Mouse (Mus musculus) CH12.LX (cell line): ENCODE data around the gene Nynrin. TPM values are rescaled to one million over a fixed set of nuclear protein-coding genes. Genes with fewer than 3 reads are reported as not detected.

Source experiments
- DNase-seq: peaks from one replicate; pipeline ENCODE4 v3.0.0-alpha.2; 2013; ENCODE audit errors: extremely low read depth
- H3K27ac ChIP-seq: 2 replicates; pipeline ENCODE4 v1.5.1; 2012; ENCODE audit warnings: low read depth, mild to moderate bottlenecking, control low read depth, moderate library complexity; ENCODE audit not compliant: insufficient read depth
- H3K27me3 ChIP-seq: replicated peaks from 2 replicates; pipeline ENCODE3; 2012; ENCODE audit warnings: inconsistent platforms
- H3K36me3 ChIP-seq, 2 experiments: replicated peaks in 1 of 2; 2 replicates each; pipeline versions ENCODE3 to v1.6.1; 2012; ENCODE audit warnings: inconsistent platforms in 1 of 2, low read length in 1 of 2, mild to moderate bottlenecking in 1 of 2, mixed read lengths in 1 of 2, moderate library complexity in 1 of 2; ENCODE audit not compliant: control insufficient read depth in 1 of 2, insufficient read depth in 1 of 2
- H3K4me1 ChIP-seq, 2 experiments: 2 replicates each; pipeline ENCODE4 v1.6.1; 2012; ENCODE audit warnings: inconsistent platforms in 1 of 2, moderate library complexity in 1 of 2; ENCODE audit not compliant: insufficient read depth in 2 of 2, control insufficient read depth in 1 of 2
- H3K4me2 ChIP-seq: 2 replicates; pipeline ENCODE4 v1.6.1; 2012; ENCODE audit warnings: low read depth, mild to moderate bottlenecking, control low read depth; ENCODE audit not compliant: poor library complexity, insufficient read depth, severe bottlenecking
- H3K4me3 ChIP-seq, 3 experiments: fragments of 150-350 bp in 1 of 3; sonication (generic) in 1 of 3; replicated peaks in 1 of 3; 2 replicates each; pipeline versions ENCODE3 to v1.5.1; 2011 to 2012; ENCODE audit warnings: low read depth in 2 of 3, low read length in 2 of 3, mild to moderate bottlenecking in 2 of 3, moderate library complexity in 2 of 3, control low read depth in 1 of 3, improper control_type of control experiment in 1 of 3, inconsistent platforms in 1 of 3, mixed read lengths in 1 of 3; ENCODE audit not compliant: poor library complexity in 1 of 3
- H3K79me2 ChIP-seq: replicated peaks from 2 replicates; pipeline ENCODE4 v1.6.1; 2012; ENCODE audit warnings: mild to moderate bottlenecking, moderate library complexity; ENCODE audit not compliant: control insufficient read depth, poor library complexity, insufficient read depth, severe bottlenecking; ENCODE audit errors: extremely low read depth
- H3K9ac ChIP-seq: 2 replicates; pipeline ENCODE4 v1.6.1; 2012; ENCODE audit warnings: low read depth, mild to moderate bottlenecking, control low read depth, moderate library complexity; ENCODE audit not compliant: insufficient read depth
- H3K9me3 ChIP-seq: replicated peaks from 2 replicates; pipeline ENCODE3; 2012; ENCODE audit warnings: low read length, inconsistent platforms, mixed read lengths
- BHLHE40 ChIP-seq: IDR thresholded peaks from 2 replicates; pipeline ENCODE4 v1.6.1; 2011; ENCODE audit warnings: mild to moderate bottlenecking, low read depth, low read length, improper control_type of control experiment
- CHD2 ChIP-seq: IDR thresholded peaks from 2 replicates; pipeline ENCODE4 v1.6.1; 2011; ENCODE audit warnings: low read length, improper control_type of control experiment
- CTCF ChIP-seq, 2 experiments: IDR thresholded peaks in 1 of 2; conservative IDR thresholded peaks in 1 of 2; 2 replicates each; pipeline ENCODE4 v1.5.1; 2011 to 2012; ENCODE audit warnings: low read depth in 2 of 2, low read length in 2 of 2, improper control_type of control experiment in 1 of 2, inconsistent platforms in 1 of 2, mild to moderate bottlenecking in 1 of 2, moderate library complexity in 1 of 2
- E2F4 ChIP-seq: IDR thresholded peaks from 2 replicates; pipeline ENCODE4 v1.6.1; 2011; ENCODE audit warnings: low read depth, low read length, improper control_type of control experiment; ENCODE audit not compliant: insufficient replicate concordance
- ELF1 ChIP-seq: IDR thresholded peaks from 2 replicates; pipeline ENCODE4 v1.6.1; 2014; ENCODE audit warnings: low read depth, mild to moderate bottlenecking, inconsistent platforms, low read length, improper control_type of control experiment
- EP300 ChIP-seq: IDR thresholded peaks from 2 replicates; pipeline ENCODE4 v1.6.1; 2011; ENCODE audit warnings: low read length, improper control_type of control experiment
- ETS1 ChIP-seq: conservative IDR thresholded peaks from 2 replicates; pipeline ENCODE4 v1.6.1; 2012; ENCODE audit warnings: low read depth, mild to moderate bottlenecking, inconsistent platforms, low read length, improper control_type of control experiment, moderate library complexity
- HCFC1 ChIP-seq: IDR thresholded peaks from 2 replicates; pipeline ENCODE4 v1.6.1; 2012; ENCODE audit warnings: low read depth, mild to moderate bottlenecking, inconsistent platforms, low read length, improper control_type of control experiment
- IRF4 ChIP-seq: IDR thresholded peaks from 2 replicates; pipeline ENCODE4 v1.6.1; 2014; ENCODE audit warnings: low read depth, mild to moderate bottlenecking, inconsistent platforms, low read length, improper control_type of control experiment
- JUN ChIP-seq: IDR thresholded peaks from 2 replicates; pipeline ENCODE4 v1.6.1; 2011; ENCODE audit warnings: low read depth, mild to moderate bottlenecking, low read length, improper control_type of control experiment, moderate library complexity; ENCODE audit not compliant: insufficient read depth
- MAFK ChIP-seq: IDR thresholded peaks from 2 replicates; pipeline ENCODE4 v1.6.1; 2011; ENCODE audit warnings: low read length, improper control_type of control experiment; ENCODE audit not compliant: insufficient replicate concordance
- MAX ChIP-seq: IDR thresholded peaks from 2 replicates; pipeline ENCODE4 v1.6.1; 2011; ENCODE audit warnings: low read length, improper control_type of control experiment
- MAZ ChIP-seq: IDR thresholded peaks from 2 replicates; pipeline ENCODE4 v1.6.1; 2012; ENCODE audit warnings: low read depth, mild to moderate bottlenecking, inconsistent platforms, low read length, improper control_type of control experiment, moderate library complexity
- MEF2A ChIP-seq: IDR thresholded peaks from 2 replicates; pipeline ENCODE4 v1.6.1; 2014; ENCODE audit warnings: low read depth, mild to moderate bottlenecking, inconsistent platforms, low read length, improper control_type of control experiment, borderline replicate concordance
- MXI1 ChIP-seq: IDR thresholded peaks from 2 replicates; pipeline ENCODE4 v1.6.1; 2011; ENCODE audit warnings: mild to moderate bottlenecking, low read depth, low read length, improper control_type of control experiment
- MYC ChIP-seq: IDR thresholded peaks from 2 replicates; pipeline ENCODE4 v1.6.1; 2011; ENCODE audit warnings: low read depth, mild to moderate bottlenecking, improper control_type of control experiment, low read length
- NELFE ChIP-seq: IDR thresholded peaks from 2 replicates; pipeline ENCODE4 v1.6.1; 2011; ENCODE audit warnings: low read depth, low read length, improper control_type of control experiment
- NRF1 ChIP-seq: IDR thresholded peaks from 2 replicates; pipeline ENCODE4 v1.6.1; 2014; ENCODE audit warnings: low read depth, mild to moderate bottlenecking, inconsistent platforms, low read length, improper control_type of control experiment, moderate library complexity
- POLR2A ChIP-seq: IDR thresholded peaks from 2 replicates; pipeline ENCODE4 v1.6.1; 2011; ENCODE audit warnings: low read depth, mild to moderate bottlenecking, improper control_type of control experiment, low read length
- RCOR1 ChIP-seq: conservative IDR thresholded peaks from 2 replicates; pipeline ENCODE4 v1.6.1; 2012; ENCODE audit warnings: low read depth, mild to moderate bottlenecking, inconsistent platforms, low read length, improper control_type of control experiment
- SIN3A ChIP-seq: IDR thresholded peaks from 2 replicates; pipeline ENCODE4 v1.6.1; 2012; ENCODE audit warnings: low read length, improper control_type of control experiment, inconsistent platforms
- TCF12 ChIP-seq: IDR thresholded peaks from 2 replicates; pipeline ENCODE4 v1.6.1; 2014; ENCODE audit warnings: low read depth, mild to moderate bottlenecking, inconsistent platforms, low read length, improper control_type of control experiment
- ZC3H11A ChIP-seq: IDR thresholded peaks from 2 replicates; pipeline ENCODE4 v1.6.1; 2012; ENCODE audit warnings: low read depth, mild to moderate bottlenecking, inconsistent platforms, low read length, improper control_type of control experiment
- ZMIZ1 ChIP-seq: IDR thresholded peaks from 2 replicates; pipeline ENCODE4 v1.6.1; 2012; ENCODE audit warnings: low read depth, mild to moderate bottlenecking, inconsistent platforms, low read length, improper control_type of control experiment
- ZNF384 ChIP-seq: IDR thresholded peaks from 2 replicates; pipeline ENCODE4 v1.6.1; 2012; ENCODE audit warnings: low read depth, low read length, improper control_type of control experiment, inconsistent platforms
- dilution Hi-C: fragments of 300-500 bp; cut with MboI; formaldehyde crosslinking; loops from 2 replicates; pipeline ENCODE4 v1.14.3; 2020; ENCODE audit warnings: low sequenced_read_pairs; ENCODE audit not compliant: extremely low pct_unique_long_range_greater_than_20kb, extremely low pct_ligation_motif_present
- in situ Hi-C: fragments of 300-500 bp; cut with MboI; formaldehyde crosslinking; loops from 3 replicates; pipeline ENCODE4 v1.14.3; 2019; ENCODE audit warnings: low sequenced_read_pairs, low pct_ligation_motif_present, low pct_unique_long_range_greater_than_20kb, mixed read lengths
- polyA plus RNA-seq: library from polyadenylated mRNA; unstranded; fragments of >175 nt; gene quantifications from 2 replicates; pipeline ENCODE4 v1.2.1, GENCODE M21; 2012; ENCODE audit warnings: low read depth; ENCODE audit not compliant: insufficient read length
- total RNA-seq, 2 experiments: library from RNA; depleted of rRNA; stranded (reverse); fragments of 300-350 nt in 1 of 2; fragments of >200 nt in 1 of 2; gene quantifications; 2 replicates each; pipeline ENCODE4 v1.2.3; 2012 to 2014

The Nynrin gene
- total and polyA plus RNA-seq, 3 experiments, result under 0.01 to 0.10 TPM; not detected in 1

- TF ChIP-seq ELF1 (0 out of 2 replicates have a peak, but pooled peaks have one; percentile 22), EP300 (peak; percentile 79), BHLHE40 (no peak; the same call in 1 of the 2 replicates), RCOR1 (no peak), SIN3A (peak; percentile 81), MXI1 (no peak)
These were observed 32.0 kb downstream of the Nynrin start (continued) for GRCm38 (mm10) chr14:55885791-55886271.

GRCm38 (mm10) chr14:55886571-55887382 lies 33.0 kb downstream of the Nynrin start:
- H3K79me2 ChIP-seq, result peaks cover 20% of the 10 kb centered on the region
- TF ChIP-seq ETS1 (no peak), MAFK (no peak), CHD2 (no peak), JUN (no peak), TCF12 (no peak), MAX (no peak), SIN3A (no peak), NRF1 (0 out of 2 replicates have a peak, but pooled peaks have one; percentile 13), CTCF (conservative IDR thresholded peaks at IDR 0.05 in 1 of 2, IDR thresholded peaks at IDR 0.05 in 1 of 2; ENCODE audit: low read depth in 2 of 2, low read length in 2 of 2) (no peak), HCFC1 (no peak), MYC (0 out of 2 replicates have a peak, but pooled peaks have one; percentile 4), NELFE (0 out of 2 replicates have a peak, but pooled peaks have one; percentile 0)
- H3K27me3 ChIP-seq, result no peaks in the 10 kb centered on the region
- no peaks in the 10 kb centered on the region for H3K9me3 ChIP-seq
- H3K4me1 ChIP-seq, result peaks cover 40 to 74% of the 10 kb centered on the region in 2 experiments
- H3K36me3 ChIP-seq, result peaks cover 43 to 54% of the 10 kb centered on the region in 2 experiments
- H3K27ac ChIP-seq, result peak overlapping the region; percentile 96
- peak overlapping the region; percentile 84 for H3K4me2 ChIP-seq
- H3K9ac ChIP-seq, result peak overlapping the region; percentile 92
- in situ Hi-C loops, result no loop called here
- peak overlapping the region; percentile 73 to 74 (median 73) for H3K4me3 ChIP-seq
- dilution Hi-C loops, result no loop called here
- DNase-seq, result no peak

GRCm38 (mm10) chr14:55897671-55898070 lies 43.9 kb downstream of the Nynrin start:
- Histone ChIP-seq H3K27me3 (no peaks in the 10 kb centered on the region), H3K9me3 (no peaks in the 10 kb centered on the region), H3K4me3 (no peak overlapping the region), H3K9ac (no peak overlapping the region), H3K4me2 (no peak overlapping the region), H3K79me2 (no peaks in the 10 kb centered on the region), H3K36me3 (peaks cover 52 to 63% of the 10 kb centered on the region in 2 experiments), H3K27ac (no peak overlapping the region), H3K4me1 (peaks cover 13 to 29% of the 10 kb centered on the region in 2 experiments; a peak in 3 of 4 replicates)
- TF ChIP-seq ETS1 (no peak), EP300 (no peak), MEF2A (no peak), CTCF (conservative IDR thresholded peaks at IDR 0.05 in 1 of 2, IDR thresholded peaks at IDR 0.05 in 1 of 2; ENCODE audit: low read depth in 2 of 2, low read length in 2 of 2) (no peak), ZMIZ1 (no peak), JUN (no peak), IRF4 (no peak), MAX (no peak), ZNF384 (no peak), MAZ (no peak), ELF1 (no peak), MXI1 (no peak), HCFC1 (no peak), E2F4 (no peak), BHLHE40 (no peak), ZC3H11A (no peak), POLR2A (no peak)
- dilution Hi-C loops, result no loop called here
- DNase-seq, result no peak
- in situ Hi-C loops, result no loop called here
